Mouse (Mus musculus): ENCODE results near the gene Rnf5.

DNA sequence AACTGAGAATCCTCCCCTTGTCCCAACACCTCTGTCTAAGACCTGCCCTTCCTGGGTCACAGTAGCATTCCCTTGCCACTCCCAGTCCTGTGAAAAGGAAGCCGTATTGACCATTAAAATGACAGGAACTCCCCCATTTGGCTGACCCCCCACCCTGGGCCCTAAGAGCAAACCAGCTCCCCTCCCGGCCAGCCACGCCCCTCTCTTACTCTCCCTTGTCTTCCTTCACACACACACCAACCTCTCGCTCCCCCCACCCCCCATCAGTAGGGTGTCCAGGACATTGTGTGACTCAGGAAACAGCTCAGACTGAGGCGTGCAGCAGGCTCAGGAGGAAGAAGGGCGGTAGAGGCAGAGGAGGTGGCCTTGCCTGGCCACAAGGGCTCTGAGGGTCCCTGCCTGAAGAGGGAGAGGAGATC, 39.5 kb downstream of the Rnf5 start, which contains the start of gene Notch4:
- TF ChIP-seq ZC3H11A (IDR thresholded peaks at IDR 0.05; ENCODE audit: borderline replicate concordance, low read depth, low read length) (no peak), HCFC1 (IDR thresholded peaks at IDR 0.05; ENCODE audit: borderline replicate concordance, insufficient read depth, low read length) (no peak), ZNF384 (IDR thresholded peaks at IDR 0.05; ENCODE audit: low read depth, low read length) (no peak)

All from ES-E14 (cell line).